Mouse (Mus musculus) effector memory CD4-positive, alpha-beta T cell, adult 5 months (primary cell): Measurements from ENCODE around the gene Phlpp2. TPM values are rescaled to one million over a fixed set of nuclear protein-coding genes. Genes with fewer than 3 reads are reported as not detected.

ENCODE experiments used
- polyA plus RNA-seq: library from polyadenylated mRNA; unstranded; fragments of 100-300 nt; shearing (Covaris generic); gene quantifications from one replicate; pipeline ENCODE4 v1.2.1, GENCODE M21; 2017

Gene Phlpp2
- polyA plus RNA-seq, result 0.86 TPM

DNA sequence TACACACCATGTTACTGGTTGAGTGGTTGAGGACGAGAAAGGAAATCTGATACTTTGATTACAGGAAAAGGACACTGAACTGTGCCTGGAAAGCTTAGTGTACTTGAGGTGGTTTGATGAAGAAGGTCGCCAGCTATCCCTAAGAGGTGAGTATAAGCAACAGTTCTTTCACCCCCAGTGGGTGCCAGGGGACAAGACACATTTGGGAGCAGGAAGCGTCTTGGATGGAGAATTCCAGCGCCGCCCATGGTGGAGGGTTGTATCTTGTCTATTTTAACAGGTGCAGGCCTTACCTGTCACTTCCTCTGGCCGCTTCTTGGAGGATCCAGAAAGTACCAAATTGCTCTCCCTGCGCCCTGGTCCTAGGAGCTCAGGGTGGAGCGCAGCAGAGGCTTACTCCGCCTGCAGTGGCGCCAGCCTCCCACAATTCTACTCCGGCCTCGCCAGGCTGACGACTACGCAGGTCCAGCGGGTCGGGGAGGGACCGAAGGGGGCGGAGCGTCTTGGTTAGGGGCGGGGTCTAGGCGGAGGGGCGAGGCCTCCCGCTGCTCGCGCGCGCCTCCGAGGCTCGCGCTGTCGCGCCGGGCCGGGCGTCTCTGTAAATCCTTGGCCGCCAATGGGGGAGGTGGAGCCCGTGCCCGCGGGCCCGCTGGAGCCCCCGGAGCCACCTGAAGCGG, at the start of gene Phlpp2:
Gene Phlpp2 (plus strand): TSS at position 540 of the 677 bp plus-strand sequence.

DNA sequence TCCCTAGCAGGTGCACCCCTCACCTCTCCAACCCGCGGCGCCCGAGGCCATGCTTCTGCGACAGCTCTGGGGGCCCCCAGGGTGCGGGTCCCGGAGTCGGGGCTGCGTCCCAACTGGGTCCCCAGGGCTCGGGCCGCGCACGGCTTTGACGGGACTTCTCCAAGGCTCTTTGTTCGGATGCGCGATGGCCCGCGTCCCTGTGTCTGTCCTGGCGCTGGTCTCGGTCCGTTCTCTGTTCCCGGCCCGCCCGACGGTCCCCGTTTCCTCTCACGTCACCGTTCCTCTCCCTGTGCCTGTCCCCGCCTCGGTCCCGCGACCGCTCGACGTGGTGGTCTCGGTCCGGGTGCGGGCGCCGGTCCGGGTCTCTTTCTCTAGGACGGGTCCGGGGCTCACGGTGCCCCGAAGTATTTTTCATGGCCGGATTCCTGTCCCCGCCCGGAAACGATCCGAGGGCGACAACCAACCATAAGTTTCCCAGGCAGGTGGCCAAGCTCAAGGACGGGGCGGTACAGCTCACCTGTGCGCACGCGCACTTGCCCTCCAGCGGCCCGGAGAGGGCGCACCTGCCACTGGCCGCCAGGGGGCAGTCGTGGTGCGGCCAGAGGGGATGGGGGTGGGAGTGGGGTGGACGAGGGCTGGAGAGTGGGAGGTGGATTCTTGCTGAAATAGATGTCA, 93.5 kb downstream of the Phlpp2 start, which contains the start of gene Marveld3:
Gene Marveld3 (minus strand): TSS at position 511 of the 675 bp plus-strand sequence.

DNA sequence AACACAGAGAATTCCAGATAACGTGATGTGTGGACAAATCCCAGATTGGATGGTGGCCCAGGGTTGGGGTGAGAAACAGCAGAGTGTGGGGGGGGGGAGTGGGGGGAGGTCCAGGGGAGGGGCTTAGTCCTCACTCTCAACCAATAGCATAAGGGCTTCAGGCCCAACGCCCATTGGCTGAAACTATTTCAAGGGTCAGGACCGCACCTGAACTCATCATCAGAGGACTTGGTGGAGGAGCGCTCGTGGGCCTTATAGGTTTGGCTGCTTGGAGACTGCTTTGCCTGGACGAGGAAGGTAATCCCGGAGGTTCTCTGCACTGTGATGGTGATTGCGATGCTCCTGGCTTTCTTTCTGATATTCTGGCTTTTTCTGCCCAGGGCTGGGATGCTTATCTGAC, 121.9 kb downstream of the Phlpp2 start, which contains the start of gene Tat:
Gene Tat (plus strand): TSS at position 214 of the 400 bp plus-strand sequence.

Other genes starting within 250 kb of the Phlpp2 start
- 144 TPM for gene Ist1, start 175.3 kb upstream of the Phlpp2 start, polyA plus RNA-seq
- 9.7 TPM for gene Zfp821, start 163.0 kb upstream of the Phlpp2 start, polyA plus RNA-seq
- 5.4 TPM for gene Atxn1l, start 130.8 kb upstream of the Phlpp2 start, polyA plus RNA-seq
- gene Ap1g1, start 90.0 kb upstream of the Phlpp2 start, polyA plus RNA-seq, result 54.3 TPM
- gene Marveld3, start 93.7 kb downstream of the Phlpp2 start, polyA plus RNA-seq, result not detected
- not detected for gene Tat, start 121.9 kb downstream of the Phlpp2 start, polyA plus RNA-seq
- not detected for gene Chst4, start 171.2 kb downstream of the Phlpp2 start, polyA plus RNA-seq
- 1.5 TPM for gene Zfp612, start 211.2 kb downstream of the Phlpp2 start, polyA plus RNA-seq
- not detected for gene Gm21964, start 232.7 kb downstream of the Phlpp2 start, polyA plus RNA-seq
- gene Gm17720, start 234.2 kb downstream of the Phlpp2 start, polyA plus RNA-seq, result not detected